Mouse (Mus musculus) ES-E14 (cell line): Measurements from ENCODE around the gene Cntn2.

Source experiments
- CHD2 ChIP-seq: IDR thresholded peaks from 2 replicates; pipeline ENCODE4 v1.6.1; 2014; ENCODE audit warnings: mild to moderate bottlenecking, low read depth, low read length, inconsistent platforms
- HCFC1 ChIP-seq: IDR thresholded peaks from 2 replicates; pipeline ENCODE4 v1.6.1; 2012; ENCODE audit warnings: low read length, inconsistent platforms, borderline replicate concordance; ENCODE audit not compliant: insufficient read depth
- MAFK ChIP-seq: IDR thresholded peaks from 2 replicates; pipeline ENCODE4 v1.6.1; 2014; ENCODE audit warnings: mild to moderate bottlenecking, low read depth, low read length, inconsistent platforms; ENCODE audit not compliant: insufficient read depth
- ZC3H11A ChIP-seq: IDR thresholded peaks from 2 replicates; pipeline ENCODE4 v1.6.1; 2012; ENCODE audit warnings: low read depth, mild to moderate bottlenecking, inconsistent platforms, low read length, borderline replicate concordance
- ZNF384 ChIP-seq: IDR thresholded peaks from 2 replicates; pipeline ENCODE4 v1.6.1; 2012; ENCODE audit warnings: low read depth, low read length, inconsistent platforms

GRCm38 (mm10) chr1:132535541-132535940 lies 7.5 kb downstream of the Cntn2 start:
- no peak for TF ChIP-seq CHD2
- TF ChIP-seq ZNF384, result no peak
- TF ChIP-seq ZC3H11A, result no peak
- no peak for TF ChIP-seq MAFK
- no peak for TF ChIP-seq HCFC1
